ENCODE assay signal across 8 mouse cellular contexts in the genomic region with DNA sequence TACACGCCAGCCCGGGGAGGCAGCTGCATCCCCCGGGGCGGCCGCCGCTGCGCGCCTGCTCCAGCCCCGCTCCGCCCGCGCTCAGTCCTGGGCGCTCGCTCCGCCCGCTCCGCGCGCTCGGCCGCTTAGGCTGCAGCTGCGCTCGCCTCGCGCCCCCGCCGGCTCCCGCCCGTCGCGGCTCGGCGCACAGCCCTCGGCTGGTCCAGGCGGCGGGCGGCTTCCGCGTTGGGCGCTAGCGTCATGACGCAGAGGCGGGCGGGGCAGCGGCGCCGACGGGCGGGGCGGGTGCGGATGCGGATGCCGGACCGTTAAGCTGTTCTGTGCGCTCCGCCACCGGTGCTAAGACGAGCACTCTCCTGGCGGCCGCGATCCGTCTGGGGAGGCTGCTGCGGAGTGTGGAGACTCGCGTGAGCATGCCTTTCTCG. TPM values are rescaled to one million over a fixed set of nuclear protein-coding genes. Genes with fewer than 3 reads are reported as not detected.
DNase-seq lines count a peak whose midpoint lies in the region; ATAC-seq and TF ChIP-seq lines count a peak whose summit lies in the region.

Gene Pip4k2a, minus strand, starts transcription at position 73 of the 425 bp plus-strand sequence.
Gene 4930426L09Rik, plus strand, starts transcription at position 290 of the 425 bp plus-strand sequence.

- intact Hi-C loops in gastrocnemius, adult 2 months (cut with DNase I) = loop anchor here (5.0 kb wide), 1 partner anchor 316 kb away; no protein-coding TSS in a partner anchor
- intact Hi-C loops in left cerebral cortex, adult 2 months (cut with DNase I) = loop anchor here (2.0 to 10.0 kb wide), 5 partner anchors 135 to 943 kb away; partner anchors contain the start of genes Bmi1, Mllt10 and Spag6

- peak within 1 kb of the TSS; percentile 71 for H3K9ac ChIP-seq in hindbrain, postnatal 0 days (replicated peaks; ENCODE audit: low read length)

- ATAC-seq in activated CD4-positive, CD25-positive, alpha-beta regulatory T cell, adult 4 months = peak; percentile 86
- ATAC-seq in common myeloid progenitor, adult 5-6 weeks (replicated peaks; ENCODE audit: low read depth, poor library complexity, severe bottlenecking) = peak; percentile 76
- ATAC-seq in hindbrain, postnatal 0 days = peak; percentile 97

- peak within 1 kb of the TSS; percentile 93 for H3K4me2 ChIP-seq in hindbrain, postnatal 0 days (ENCODE audit: low read depth, low read length)

- H3K9me3 ChIP-seq in hindbrain, postnatal 0 days (ENCODE audit: low read length) = no peaks in the 10 kb centered on the region

- no peaks in the 10 kb centered on the region for H3K27me3 ChIP-seq in hindbrain, postnatal 0 days (ENCODE audit: insufficient read depth, low read length)

- DNase-seq in gastrocnemius, adult 2 months = peak; percentile 96
- peak; percentile 94 for DNase-seq in hindbrain, postnatal 0 days (ENCODE audit: low spot score)
- peak; percentile 95 for DNase-seq in left cerebral cortex, adult 2 months (ENCODE audit: extremely low spot score in 1 of 2, low spot score in 2 of 2)
- peak; percentile 84 for DNase-seq in retina, postnatal 7 days (ENCODE audit: low read depth, low spot score)
- DNase-seq in urinary bladder, adult 18-20 months (ENCODE audit: low spot score in 2 of 2) = peak; percentile 84 to 88

- H3K27ac ChIP-seq in gastrocnemius, adult 2 months = peak within 1 kb of the TSS; percentile 91
- H3K27ac ChIP-seq in hindbrain, postnatal 0 days = peak within 1 kb of the TSS; percentile 64
- H3K27ac ChIP-seq in left cerebral cortex, adult 2 months = peak within 1 kb of the TSS; percentile 96
- H3K27ac ChIP-seq in macrophage = peak within 1 kb of the TSS; percentile 86

- H3K79me2 ChIP-seq in macrophage (ENCODE audit: inconsistent target) = peaks cover 50% of the 10 kb centered on the region

- peak within 1 kb of the TSS; percentile 83 for H3K4me3 ChIP-seq in gastrocnemius, adult 2 months
- peak within 1 kb of the TSS; percentile 90 for H3K4me3 ChIP-seq in hindbrain, postnatal 0 days (ENCODE audit: low read length)
- peak within 1 kb of the TSS; percentile 86 for H3K4me3 ChIP-seq in left cerebral cortex, adult 2 months
- H3K4me3 ChIP-seq in macrophage (ENCODE audit: inconsistent target) = peak within 1 kb of the TSS; percentile 85

- H3K36me3 ChIP-seq in hindbrain, postnatal 0 days (ENCODE audit: insufficient read depth, low read length) = no peaks in the 10 kb centered on the region
- no peaks in the 10 kb centered on the region for H3K36me3 ChIP-seq in macrophage (ENCODE audit: inconsistent target)

- WGBS in hindbrain, postnatal 0 days = under 1% methylated on average over 63 of the region's 66 CpGs
- WGBS in macrophage (ENCODE audit: missing documents) = 2% methylated on average over 54 of the region's 66 CpGs

- peak; percentile 38 for TF ChIP-seq CTCF in gastrocnemius, adult 2 months (IDR thresholded peaks at IDR 0.05)
- TF ChIP-seq CTCF in hindbrain, postnatal 0 days (IDR thresholded peaks at IDR 0.05; ENCODE audit: low read depth) = no peak
- peak; percentile 34 for TF ChIP-seq CTCF in left cerebral cortex, adult 2 months (IDR thresholded peaks at IDR 0.05)

- H3K4me1 ChIP-seq in hindbrain, postnatal 0 days (ENCODE audit: insufficient read depth, low read length) = peaks cover 14% of the 10 kb centered on the region; the same call in 1 of the 2 replicates

RNA-seq across cellular contexts. Expression of gene Pip4k2a, which starts in this region (rescaled TPM):
- 10 to 100 TPM; 17.7 to 18.7 TPM for polyA plus RNA-seq in activated CD4-positive, CD25-positive, alpha-beta regulatory T cell, adult 4 months (2017; shearing (Covaris generic))
- 30.1 and 51.8 TPM in 2 replicates for total RNA-seq in common myeloid progenitor, adult 5-6 weeks (2017)
- 1 to 10 TPM; 3.1 to 4.5 TPM for total RNA-seq in gastrocnemius, adult 2 months (2021)
- total RNA-seq in hindbrain, postnatal 0 days (2014; rRNA removed) = 5.5 and 5.6 TPM in 2 replicates
- polyA plus RNA-seq in hindbrain, postnatal 0 days (2015; fragmentation: Nextera tagmentation; extraction: Ambion mirVana) = 8.2 and 8.9 TPM in 2 replicates
- total RNA-seq in left cerebral cortex, adult 2 months (2021) = 10 to 100 TPM; 49.3 to 50.1 TPM
- 10 to 100 TPM; 27.1 to 84.6 (median 64.4) TPM for total RNA-seq in macrophage (2018; cell fraction: chromatin; rRNA removed)
- 100 to 1,000 TPM in 11 of 26 experiments, 10 to 100 TPM in 15; 63.7 to 127 (median 98.6) TPM for total RNA-seq in macrophage (2018; cell fraction: cytosol; rRNA removed)
- 100 to 1,000 TPM in 1 of 26 experiments, 10 to 100 TPM in 25; 28.8 to 104 (median 69.2) TPM for total RNA-seq in macrophage (2018; cell fraction: nucleus; rRNA removed)
- 78.0 to 163 TPM (median 96.3 TPM) in 3 replicates for polyA plus RNA-seq in macrophage (2018)

RNA-seq across cellular contexts. Expression of gene 4930426L09Rik, which starts in this region (rescaled TPM):
- polyA plus RNA-seq in activated CD4-positive, CD25-positive, alpha-beta regulatory T cell, adult 4 months (2017; shearing (Covaris generic)) = 1 to 10 TPM in 1 of 2 experiments, not detected in 1; 1.6 TPM
- total RNA-seq in common myeloid progenitor, adult 5-6 weeks (2017) = not detected in 2 replicates
- not detected for total RNA-seq in gastrocnemius, adult 2 months (2021)
- 0.68 and 2.0 TPM in 2 replicates for total RNA-seq in hindbrain, postnatal 0 days (2014; rRNA removed)
- polyA plus RNA-seq in hindbrain, postnatal 0 days (2015; fragmentation: Nextera tagmentation; extraction: Ambion mirVana) = 0.35 and 0.76 TPM in 2 replicates
- total RNA-seq in left cerebral cortex, adult 2 months (2021) = 1 to 10 TPM in 1 of 2 experiments, under 1 TPM in 1; 0.63 to 1.1 TPM
- total RNA-seq in macrophage (2018; cell fraction: chromatin; rRNA removed) = 1 to 10 TPM in 17 of 26 experiments, under 1 TPM in 3, not detected in 6; 0.61 to 4.6 (median 1.7) TPM
- 1 to 10 TPM in 8 of 26 experiments, under 1 TPM in 18; 0.22 to 2.3 (median 0.60) TPM for total RNA-seq in macrophage (2018; cell fraction: cytosol; rRNA removed)
- total RNA-seq in macrophage (2018; cell fraction: nucleus; rRNA removed) = 1 to 10 TPM in 17 of 26 experiments, under 1 TPM in 7, not detected in 2; 0.49 to 9.2 (median 2.4) TPM
- polyA plus RNA-seq in macrophage (2018) = 0.52 to 0.92 TPM (median 0.66 TPM) in 3 replicates

Comparison
In these comparisons a context has a peak if more than half of its experiments do, and no peak if none do; other contexts are left out.
1. Peak in every context shown above with its lines: DNase-seq, ATAC-seq, H3K4me3 ChIP-seq and H3K27ac ChIP-seq.